Mouse (Mus musculus) brain, embryonic 14.5 days (tissue): Measurements from ENCODE around the gene Phf21b.

Source experiments
- CTCF ChIP-seq: fragments of 200-500 bp; IDR thresholded peaks from 2 replicates; pipeline ENCODE4 v1.5.1; 2012; ENCODE audit warnings: inconsistent platforms, mild to moderate bottlenecking, moderate library complexity, borderline replicate concordance; ENCODE audit not compliant: insufficient read depth, insufficient read length; ENCODE audit errors: extremely low read depth
- POLR2A ChIP-seq: fragments of 200-500 bp; IDR thresholded peaks from 2 replicates; pipeline ENCODE4 v1.6.1; 2012; ENCODE audit warnings: mild to moderate bottlenecking, inconsistent platforms, borderline replicate concordance; ENCODE audit not compliant: poor library complexity, insufficient read depth, insufficient read length, severe bottlenecking; ENCODE audit errors: extremely low read depth

DNA sequence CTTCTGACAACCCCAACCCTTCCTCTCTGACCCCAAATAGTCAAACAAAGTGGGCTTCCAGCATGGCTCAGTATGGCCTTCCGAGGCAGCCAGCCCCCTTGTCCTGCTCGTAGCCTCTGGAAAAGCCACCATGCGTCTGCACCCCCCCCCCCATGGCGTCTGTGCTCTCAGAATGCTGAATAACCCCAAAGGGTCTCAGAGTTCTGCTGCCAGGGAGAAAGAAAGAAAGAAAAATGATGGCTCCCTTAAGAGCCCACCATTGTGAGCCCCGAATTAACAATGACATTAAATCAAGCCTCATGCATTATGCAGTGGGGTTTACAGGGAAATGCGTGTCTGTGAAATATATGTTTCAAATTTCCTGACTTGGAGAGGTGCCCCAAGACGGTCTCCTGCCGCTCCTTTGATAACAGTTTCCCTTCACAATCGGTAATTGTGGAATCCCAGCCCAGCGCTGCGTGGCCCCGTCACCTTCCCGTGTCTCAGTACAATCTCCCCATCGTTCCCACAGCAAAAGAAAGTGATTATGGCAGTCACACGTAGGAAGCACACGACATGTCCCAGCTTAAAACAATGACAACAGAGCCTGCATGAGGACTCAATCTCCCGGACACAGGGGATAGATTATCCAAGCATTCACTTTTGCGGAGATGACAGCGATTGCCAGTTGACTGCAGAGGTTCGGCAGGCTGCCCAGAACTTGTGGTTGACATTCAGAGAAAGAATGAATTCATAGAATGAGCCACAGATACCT is 80.3 kb downstream of the Phf21b start:
- TF ChIP-seq CTCF (no peak), POLR2A (no peak)
